Mouse (Mus musculus): ENCODE results near the gene Il10ra. TPM values are rescaled to one million over a fixed set of nuclear protein-coding genes. Genes with fewer than 3 reads are reported as not detected.

Gene Il10ra
- total and polyA plus RNA-seq, 2 experiments from 2014 or later, result 0.70 to 1.5 TPM

DNA sequence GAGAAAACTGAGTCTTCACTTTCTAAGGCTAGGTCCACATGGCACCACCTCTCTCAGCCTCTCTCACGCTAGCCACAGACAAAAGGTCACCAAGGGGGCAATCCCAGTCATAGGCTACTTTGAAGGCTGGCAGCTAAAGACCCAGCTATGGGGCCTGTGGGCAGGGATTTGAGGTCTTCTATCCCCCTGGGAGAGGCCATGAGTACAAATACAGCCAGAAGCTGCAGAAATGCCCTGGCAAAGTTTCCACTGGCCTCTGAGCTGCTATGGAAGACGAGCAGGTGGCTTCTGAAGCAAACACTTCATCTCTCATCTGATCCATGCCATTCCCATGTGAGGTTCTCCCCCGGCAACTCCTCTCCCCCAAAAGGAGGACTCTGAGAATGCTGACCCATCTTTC, 11.1 kb upstream of the Il10ra start:
- Histone ChIP-seq H3K4me2 (ENCODE audit: low read depth, low read length) (no peak overlapping the region), H3K27me3 (ENCODE audit: insufficient read depth, low read length) (no peaks in the 10 kb centered on the region), H3K9me3 (ENCODE audit: low read length) (no peaks in the 10 kb centered on the region), H3K4me1 (ENCODE audit: insufficient read depth, low read length) (no peaks in the 10 kb centered on the region), H3K36me3 (ENCODE audit: insufficient read depth, low read length) (no peaks in the 10 kb centered on the region), H3K9ac (replicated peaks; ENCODE audit: low read length) (no peak overlapping the region), H3K4me3 (ENCODE audit: low read length) (no peak overlapping the region), H3K27ac (no peak overlapping the region)
- DNase-seq (ENCODE audit: low spot score), result no peak
- WGBS, result 69% methylated on average over 3 of the region's 3 CpGs
- ATAC-seq, result no peak
- TF ChIP-seq CTCF (IDR thresholded peaks at IDR 0.05; ENCODE audit: low read depth), result no peak

DNA sequence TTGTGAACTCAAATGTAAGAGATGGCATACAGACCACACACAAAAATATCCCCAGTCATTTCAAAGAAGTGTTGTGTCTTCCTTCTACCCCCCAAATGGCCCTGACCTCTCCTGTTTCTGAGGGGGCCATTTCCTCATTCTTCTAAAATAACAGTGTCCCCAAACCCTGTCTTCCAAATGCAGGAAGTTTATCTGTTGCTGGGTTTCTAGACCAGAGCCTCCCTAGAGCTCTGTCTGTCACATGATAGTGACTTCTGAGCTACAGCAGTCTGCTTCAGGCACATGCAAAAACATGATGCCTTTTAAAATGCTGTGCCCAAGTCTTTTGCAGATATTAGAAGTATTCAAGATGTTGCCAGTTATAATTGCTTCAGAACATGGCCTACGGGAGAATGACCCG, 5.7 kb upstream of the Il10ra start:
- TF ChIP-seq CTCF (IDR thresholded peaks at IDR 0.05; ENCODE audit: low read depth), result no peak
- peaks cover 6% of the 10 kb centered on the region; the same call in 1 of the 2 replicates for H3K27me3 ChIP-seq (ENCODE audit: insufficient read depth, low read length)
- H3K4me2 ChIP-seq (ENCODE audit: low read depth, low read length), result no peak overlapping the region
- H3K9ac ChIP-seq (replicated peaks; ENCODE audit: low read length), result no peak overlapping the region
- no peaks in the 10 kb centered on the region for H3K36me3 ChIP-seq (ENCODE audit: insufficient read depth, low read length)
- DNase-seq (ENCODE audit: low spot score) (no peak), ATAC-seq (no peak)
- no peak overlapping the region for H3K4me3 ChIP-seq (ENCODE audit: low read length)
- no peaks in the 10 kb centered on the region for H3K9me3 ChIP-seq (ENCODE audit: low read length)
- no peak overlapping the region for H3K27ac ChIP-seq
- 84% methylated on average over 2 of the region's 2 CpGs for WGBS
- no peaks in the 10 kb centered on the region for H3K4me1 ChIP-seq (ENCODE audit: insufficient read depth, low read length)

DNA sequence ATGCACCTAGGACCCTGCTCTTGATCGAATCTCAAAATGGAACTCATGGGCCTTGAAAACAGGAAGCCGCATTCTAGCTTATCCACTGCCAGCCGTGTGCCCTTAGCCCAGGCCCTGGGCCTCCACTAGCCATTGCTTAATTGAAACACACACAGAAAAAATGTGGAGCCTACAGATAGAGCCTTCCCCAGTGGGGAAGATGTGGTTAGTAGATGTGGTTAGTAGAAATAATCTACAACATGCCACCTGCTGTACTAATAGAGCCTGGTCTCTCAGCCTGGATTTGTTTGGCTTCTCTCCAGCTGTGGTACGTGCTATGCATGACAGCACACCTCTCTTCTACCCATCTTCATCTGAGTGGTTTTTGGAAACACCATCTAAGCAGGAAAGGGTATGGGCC, 5.3 kb upstream of the Il10ra start:
- no peaks in the 10 kb centered on the region for H3K4me1 ChIP-seq (ENCODE audit: insufficient read depth, low read length)
- no peak overlapping the region for H3K27ac ChIP-seq
- H3K9me3 ChIP-seq (ENCODE audit: low read length), result no peaks in the 10 kb centered on the region
- no peak overlapping the region for H3K4me3 ChIP-seq (ENCODE audit: low read length)
- no peak overlapping the region for H3K4me2 ChIP-seq (ENCODE audit: low read depth, low read length)
- no peak for TF ChIP-seq CTCF (IDR thresholded peaks at IDR 0.05; ENCODE audit: low read depth)
- H3K27me3 ChIP-seq (ENCODE audit: insufficient read depth, low read length), result peaks cover 7% of the 10 kb centered on the region; the same call in 1 of the 2 replicates
- H3K36me3 ChIP-seq (ENCODE audit: insufficient read depth, low read length), result no peaks in the 10 kb centered on the region
- H3K9ac ChIP-seq (replicated peaks; ENCODE audit: low read length), result no peak overlapping the region
- no peak for ATAC-seq
- 80% methylated on average over 4 of the region's 4 CpGs for WGBS
- DNase-seq (ENCODE audit: low spot score), result no peak

DNA sequence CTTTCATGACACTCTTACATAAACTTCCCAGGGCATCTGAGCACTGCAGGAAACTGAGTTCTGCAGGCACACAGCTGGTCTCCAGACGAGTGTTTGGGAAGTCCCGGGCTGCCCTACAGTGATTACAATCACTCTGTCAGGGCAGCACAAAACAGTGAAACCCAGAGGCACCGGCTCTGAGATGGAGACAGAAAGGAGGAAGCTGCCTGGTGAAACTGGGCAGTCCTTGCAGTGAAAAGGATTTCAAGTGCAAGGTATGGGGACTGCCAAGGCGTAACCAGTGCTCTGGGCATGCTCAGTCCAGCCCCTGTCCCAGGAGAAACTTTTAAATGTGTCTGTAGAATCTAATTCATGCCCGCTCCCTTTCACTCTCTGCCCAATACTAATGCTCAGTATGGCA, 3.3 kb upstream of the Il10ra start:
- ATAC-seq (no peak), DNase-seq (ENCODE audit: low spot score) (no peak)
- Histone ChIP-seq H3K27ac (no peak overlapping the region), H3K36me3 (ENCODE audit: insufficient read depth, low read length) (no peaks in the 10 kb centered on the region), H3K4me2 (ENCODE audit: low read depth, low read length) (no peak overlapping the region), H3K4me3 (ENCODE audit: low read length) (no peak overlapping the region), H3K4me1 (ENCODE audit: insufficient read depth, low read length) (no peaks in the 10 kb centered on the region), H3K9me3 (ENCODE audit: low read length) (no peaks in the 10 kb centered on the region), H3K27me3 (ENCODE audit: insufficient read depth, low read length) (peaks cover 7% of the 10 kb centered on the region; the same call in 1 of the 2 replicates), H3K9ac (replicated peaks; ENCODE audit: low read length) (no peak overlapping the region)
- WGBS, result 39% methylated on average over 5 of the region's 5 CpGs
- TF ChIP-seq CTCF (IDR thresholded peaks at IDR 0.05; ENCODE audit: low read depth), result no peak

DNA sequence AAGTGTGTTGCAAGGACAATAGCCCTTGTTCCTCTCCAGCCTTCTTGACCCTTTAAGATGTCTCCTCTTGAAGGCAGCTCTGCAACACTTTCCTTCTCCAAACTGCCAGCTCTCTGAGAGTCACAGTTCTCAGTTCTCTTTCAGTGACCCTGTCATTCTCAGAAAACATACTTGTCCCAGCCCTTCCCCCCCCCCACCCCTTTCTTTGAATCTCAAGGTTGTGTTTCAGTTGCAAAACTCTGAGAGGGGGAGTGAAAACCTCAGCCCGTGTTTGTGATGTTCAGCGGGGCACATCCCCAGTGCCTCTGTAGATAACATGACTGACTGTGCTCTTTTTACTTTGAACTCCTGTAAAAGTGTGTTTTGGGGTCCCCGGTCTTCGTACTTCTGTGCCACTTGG, 870 bp downstream of the Il10ra start:
- Histone ChIP-seq H3K9me3 (ENCODE audit: low read length) (no peaks in the 10 kb centered on the region), H3K27me3 (ENCODE audit: insufficient read depth, low read length) (peaks cover 7% of the 10 kb centered on the region; the same call in 1 of the 2 replicates), H3K9ac (replicated peaks; ENCODE audit: low read length) (no peak overlapping the region), H3K4me2 (ENCODE audit: low read depth, low read length) (no peak overlapping the region), H3K27ac (no peak overlapping the region), H3K4me1 (ENCODE audit: insufficient read depth, low read length) (no peaks in the 10 kb centered on the region), H3K4me3 (ENCODE audit: low read length) (no peak overlapping the region), H3K36me3 (ENCODE audit: insufficient read depth, low read length) (no peaks in the 10 kb centered on the region)
- TF ChIP-seq CTCF (IDR thresholded peaks at IDR 0.05; ENCODE audit: low read depth), result no peak
- ATAC-seq, result no peak
- 64% methylated on average over 4 of the region's 4 CpGs for WGBS
- DNase-seq (ENCODE audit: low spot score), result no peak

DNA sequence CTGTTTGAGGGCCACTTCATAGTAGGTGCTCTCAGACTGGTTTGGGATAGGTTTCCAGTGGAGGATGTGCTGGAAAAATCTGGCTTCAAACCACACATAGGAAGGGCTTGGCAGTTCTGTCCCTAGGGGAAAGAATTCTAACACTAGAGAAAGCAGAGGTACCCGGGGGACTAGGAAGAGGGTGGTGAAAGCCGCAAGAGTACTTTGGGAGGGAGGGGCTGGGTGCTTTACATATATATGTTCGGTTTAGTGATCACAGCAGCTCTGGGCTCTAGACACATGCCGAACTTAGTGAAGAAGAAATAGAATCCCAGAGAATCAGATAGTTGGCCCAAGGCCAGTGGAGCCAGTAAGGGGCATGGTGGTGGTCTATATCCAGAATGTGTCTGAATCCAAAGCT, 1.9 kb downstream of the Il10ra start:
- H3K9ac ChIP-seq (replicated peaks; ENCODE audit: low read length), result no peak overlapping the region
- 87% methylated on average over 4 of the region's 4 CpGs for WGBS

DNA sequence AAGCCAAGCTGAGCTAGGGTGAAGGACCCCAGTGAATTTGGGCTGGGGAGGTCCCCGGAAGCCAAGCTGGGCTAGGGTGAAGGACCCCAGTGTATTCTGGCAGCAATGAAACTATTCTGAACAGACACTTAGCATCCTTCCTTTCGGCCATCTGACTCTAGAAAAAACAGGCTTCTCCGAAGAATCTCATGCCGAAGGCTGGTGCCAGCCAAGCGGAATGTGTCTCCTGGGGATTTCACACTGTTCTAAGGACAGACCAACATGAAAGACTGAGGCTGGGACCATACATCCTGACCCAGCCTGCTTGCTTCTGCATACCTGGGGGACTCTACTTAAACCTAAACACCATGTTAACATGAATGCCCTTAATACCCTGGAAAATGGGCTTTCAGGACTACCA, 7.1 kb downstream of the Il10ra start:
- Histone ChIP-seq H3K4me1 (ENCODE audit: insufficient read depth, low read length) (no peaks in the 10 kb centered on the region), H3K27me3 (ENCODE audit: insufficient read depth, low read length) (no peaks in the 10 kb centered on the region), H3K27ac (no peak overlapping the region), H3K4me3 (ENCODE audit: low read length) (no peak overlapping the region), H3K9me3 (ENCODE audit: low read length) (no peaks in the 10 kb centered on the region), H3K36me3 (ENCODE audit: insufficient read depth, low read length) (no peaks in the 10 kb centered on the region), H3K9ac (replicated peaks; ENCODE audit: low read length) (no peak overlapping the region), H3K4me2 (ENCODE audit: low read depth, low read length) (no peak overlapping the region)
- TF ChIP-seq CTCF (IDR thresholded peaks at IDR 0.05; ENCODE audit: low read depth), result no peak
- DNase-seq (ENCODE audit: low spot score) (no peak), ATAC-seq (no peak)
- WGBS, result 49% methylated on average over 5 of the region's 5 CpGs

More for the DNA sequence above, 1.9 kb downstream of the Il10ra start:
- no peak for DNase-seq (ENCODE audit: low spot score)
- no peak for ATAC-seq
- no peaks in the 10 kb centered on the region for H3K36me3 ChIP-seq (ENCODE audit: insufficient read depth, low read length)
- no peak overlapping the region for H3K4me3 ChIP-seq (ENCODE audit: low read length)
- H3K27me3 ChIP-seq (ENCODE audit: insufficient read depth, low read length), result peaks cover 7% of the 10 kb centered on the region; the same call in 1 of the 2 replicates
- no peak overlapping the region for H3K4me2 ChIP-seq (ENCODE audit: low read depth, low read length)
- no peak overlapping the region for H3K27ac ChIP-seq
- TF ChIP-seq CTCF (IDR thresholded peaks at IDR 0.05; ENCODE audit: low read depth), result no peak
- H3K4me1 ChIP-seq (ENCODE audit: insufficient read depth, low read length), result no peaks in the 10 kb centered on the region
- no peaks in the 10 kb centered on the region for H3K9me3 ChIP-seq (ENCODE audit: low read length)

Data from hindbrain, postnatal 0 days (tissue).